Mouse (Mus musculus) megakaryocyte, adult 5-6 weeks (primary cell): ENCODE measurements around the gene Grm3. TPM values are rescaled to one million over a fixed set of nuclear protein-coding genes. Genes with fewer than 3 reads are reported as not detected.

ENCODE experiments used
- ATAC-seq: 2 replicates; pipeline ENCODE4 v1.8.0; 2016; ENCODE audit warnings: mild to moderate bottlenecking, inconsistent platforms; ENCODE audit not compliant: poor library complexity, severe bottlenecking
- total RNA-seq, 2 experiments: library from RNA; stranded (forward) in 1 of 2; stranded (reverse) in 1 of 2; fragments of 153-499, 151-499 nt in 1 of 2; fragments of 221-1000, 200-1000 nt in 1 of 2; gene quantifications; 2 replicates each; pipeline versions ENCODE4 v1.2.3 to v1.2.4; 2015 to 2017

Grm3 gene
- total RNA-seq, 2 experiments from 2014 or later, result not detected

DNA sequence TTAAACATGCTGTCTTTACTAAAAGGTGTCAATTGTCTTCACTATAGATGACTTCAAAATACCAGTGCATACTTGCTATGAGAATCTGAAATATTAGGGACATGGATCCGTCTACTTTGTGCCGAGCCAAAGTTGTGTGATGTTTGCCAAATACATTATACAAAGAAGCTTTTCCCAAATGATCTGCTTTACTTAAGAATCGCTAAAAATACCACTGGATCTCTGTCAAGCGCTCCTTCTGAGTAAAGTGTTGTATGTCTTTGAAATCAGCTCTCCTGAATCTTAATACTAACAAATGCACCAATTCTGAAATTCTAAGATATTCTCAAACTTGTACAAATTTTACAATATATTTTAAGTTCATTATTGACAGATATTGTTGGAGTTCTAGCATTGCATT, 100.6 kb downstream of the Grm3 start:
- ATAC-seq, result no peak

DNA sequence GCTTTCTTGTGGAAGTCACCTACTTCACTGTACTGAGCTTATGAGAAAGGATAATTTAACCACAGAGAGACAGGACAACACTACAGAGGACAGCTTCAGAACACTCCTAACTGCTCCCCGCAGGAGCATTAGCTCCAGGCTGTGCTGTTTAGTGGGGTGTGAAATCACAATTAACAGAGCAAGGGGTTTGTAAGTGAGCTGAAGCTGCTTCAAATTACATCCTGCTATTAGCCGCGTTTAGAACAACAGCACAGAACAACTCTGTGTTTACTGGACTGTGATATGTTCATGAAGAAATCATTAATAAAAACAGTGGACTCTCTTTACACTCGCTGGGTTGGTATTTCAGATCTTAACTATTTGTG, 101.9 kb downstream of the Grm3 start:
- no peak for ATAC-seq

DNA sequence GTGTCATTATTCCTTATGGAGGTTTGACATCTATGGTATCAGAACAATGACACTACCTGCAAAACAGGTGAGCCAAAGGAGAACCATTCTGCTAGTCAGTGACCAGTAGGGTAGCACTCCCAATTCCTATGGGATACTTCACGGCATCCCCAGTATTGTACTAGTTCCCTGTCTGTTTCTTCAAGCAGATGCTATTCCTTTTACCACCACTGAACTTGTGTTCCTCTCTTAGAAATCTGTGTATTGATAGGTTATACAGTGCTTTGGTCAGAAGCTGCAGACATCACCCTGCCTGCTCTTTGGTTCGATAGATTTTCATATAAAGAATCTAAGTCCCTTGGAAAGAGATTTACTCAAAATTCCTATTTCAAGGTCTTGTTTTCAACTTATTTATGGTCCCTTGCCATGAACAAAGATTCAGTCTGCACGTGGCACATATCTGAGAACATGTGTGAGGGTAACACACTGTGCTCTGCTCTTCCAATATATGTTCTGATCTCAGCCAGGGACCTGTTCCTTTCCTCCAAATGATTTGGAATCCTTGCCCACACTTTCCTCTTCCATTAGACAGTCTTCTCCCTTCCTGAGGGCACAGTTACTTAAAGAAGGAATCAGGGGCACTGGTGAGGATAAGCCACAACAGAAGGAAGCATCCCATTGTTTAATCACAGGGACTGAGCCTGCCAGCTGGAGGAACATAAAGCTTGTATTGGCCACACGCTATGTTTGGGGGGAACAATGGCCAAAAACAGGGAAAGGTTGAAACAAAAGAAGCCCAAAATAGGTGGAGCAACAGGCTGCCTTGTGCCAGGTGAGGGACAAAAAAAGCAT, 102.5 kb downstream of the Grm3 start:
- no peak for ATAC-seq

DNA sequence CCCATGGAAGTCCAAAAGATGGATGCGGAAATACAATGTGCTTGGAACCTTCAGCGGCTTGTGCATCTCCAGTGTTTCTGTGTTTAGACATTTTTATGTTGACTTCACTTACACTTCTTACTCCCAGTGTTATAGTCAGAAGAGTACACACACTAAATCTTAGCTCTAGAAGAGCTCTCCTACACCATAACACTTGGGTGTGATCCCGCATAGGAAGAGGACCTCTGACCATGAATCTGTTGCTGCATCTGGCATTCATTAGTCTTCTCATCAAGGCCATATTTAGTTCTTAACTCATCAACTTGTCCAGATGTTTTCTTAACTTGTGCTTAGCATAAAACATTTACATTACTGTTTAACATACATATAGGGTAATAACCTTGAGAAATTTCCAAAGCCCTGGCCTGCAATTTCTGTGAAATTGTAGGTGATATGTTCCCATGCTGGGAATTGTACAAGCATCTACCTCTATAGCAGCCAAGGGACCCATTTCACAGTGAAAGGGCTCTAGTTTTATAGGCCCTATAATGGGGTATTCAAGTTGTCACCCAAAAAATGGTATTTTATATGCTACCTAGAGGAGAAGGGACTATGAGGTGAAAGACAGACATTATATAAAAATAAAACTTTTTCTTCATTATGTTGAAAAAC, 103.4 kb downstream of the Grm3 start:
- ATAC-seq, result no peak

DNA sequence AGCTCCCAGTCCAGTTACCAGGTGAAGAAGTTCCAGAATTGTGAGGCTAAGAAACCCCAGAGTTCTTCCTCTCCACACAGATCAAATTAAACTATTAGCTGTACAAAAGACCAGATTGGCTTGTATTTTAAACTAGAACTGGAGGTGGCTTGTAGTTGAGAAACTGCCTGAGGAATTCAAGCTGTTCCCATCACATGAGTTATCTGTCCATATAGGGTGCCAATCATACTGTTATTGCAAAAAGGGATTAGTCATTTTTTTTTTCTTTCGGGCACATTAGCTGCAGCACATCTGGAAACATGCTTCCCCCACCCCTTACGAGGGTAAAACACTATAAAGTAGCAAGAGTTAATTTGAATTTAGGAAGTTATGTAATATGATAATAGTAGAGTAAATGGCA, 145.9 kb downstream of the Grm3 start:
- ATAC-seq, result no peak

DNA sequence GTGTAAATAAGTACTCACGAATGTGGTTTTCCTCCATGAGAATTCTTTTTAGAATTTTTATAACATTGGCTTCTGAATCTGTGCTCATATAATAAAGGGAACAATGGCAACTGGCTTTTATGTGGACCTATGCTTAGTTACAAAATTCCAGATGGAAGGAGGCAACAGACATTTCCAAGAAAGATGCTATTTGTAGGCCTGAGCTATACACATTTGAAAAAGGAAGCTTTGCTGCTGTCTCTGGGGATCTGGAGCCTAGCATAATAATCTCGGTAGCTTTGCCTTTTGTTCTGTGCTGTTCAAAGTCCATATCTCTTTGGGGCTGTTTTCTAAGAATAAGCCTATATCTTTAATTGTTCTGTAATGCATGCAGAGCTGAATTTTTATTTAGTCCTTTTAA, 146.4 kb downstream of the Grm3 start:
- no peak for ATAC-seq

DNA sequence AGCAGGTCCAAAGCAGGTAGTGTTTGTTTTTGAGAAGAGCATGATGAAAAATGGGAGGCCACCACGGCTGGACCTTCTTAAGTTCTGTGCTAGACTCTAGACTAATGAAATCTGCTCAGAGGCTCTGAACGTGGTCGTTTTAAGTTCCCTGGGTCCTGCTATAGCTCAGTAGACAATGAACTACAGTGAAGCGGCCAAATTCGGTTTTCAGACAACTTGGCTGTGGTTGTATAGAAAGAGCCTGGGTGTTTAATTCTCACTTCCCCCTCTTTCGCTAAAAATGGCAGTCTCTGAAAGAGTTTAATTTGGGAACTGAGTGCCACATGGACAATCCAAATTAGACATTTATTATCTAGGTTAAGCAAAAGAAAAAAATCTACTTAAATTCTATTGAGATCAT, 154.0 kb downstream of the Grm3 start:
- ATAC-seq, result no peak

DNA sequence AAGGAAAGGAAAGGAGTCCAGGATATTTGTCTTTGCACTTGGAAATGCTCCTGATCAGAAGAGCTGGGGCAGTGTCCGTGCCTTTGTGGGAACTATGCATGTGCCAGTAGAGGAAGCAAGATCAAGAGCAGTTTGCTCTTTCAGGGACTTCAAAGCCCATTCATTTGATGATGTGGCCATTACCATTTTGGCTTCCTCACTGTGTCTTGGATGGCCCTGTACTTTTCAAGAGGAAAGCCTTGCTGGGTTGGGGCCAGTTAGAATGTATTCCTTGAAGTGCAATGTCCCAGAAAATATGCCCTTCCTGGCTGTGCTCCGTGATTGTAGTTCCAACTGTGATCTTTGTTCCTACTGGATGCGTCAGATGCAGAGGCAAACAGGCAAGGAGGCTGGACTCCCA, 167.3 kb downstream of the Grm3 start:
- no peak for ATAC-seq

DNA sequence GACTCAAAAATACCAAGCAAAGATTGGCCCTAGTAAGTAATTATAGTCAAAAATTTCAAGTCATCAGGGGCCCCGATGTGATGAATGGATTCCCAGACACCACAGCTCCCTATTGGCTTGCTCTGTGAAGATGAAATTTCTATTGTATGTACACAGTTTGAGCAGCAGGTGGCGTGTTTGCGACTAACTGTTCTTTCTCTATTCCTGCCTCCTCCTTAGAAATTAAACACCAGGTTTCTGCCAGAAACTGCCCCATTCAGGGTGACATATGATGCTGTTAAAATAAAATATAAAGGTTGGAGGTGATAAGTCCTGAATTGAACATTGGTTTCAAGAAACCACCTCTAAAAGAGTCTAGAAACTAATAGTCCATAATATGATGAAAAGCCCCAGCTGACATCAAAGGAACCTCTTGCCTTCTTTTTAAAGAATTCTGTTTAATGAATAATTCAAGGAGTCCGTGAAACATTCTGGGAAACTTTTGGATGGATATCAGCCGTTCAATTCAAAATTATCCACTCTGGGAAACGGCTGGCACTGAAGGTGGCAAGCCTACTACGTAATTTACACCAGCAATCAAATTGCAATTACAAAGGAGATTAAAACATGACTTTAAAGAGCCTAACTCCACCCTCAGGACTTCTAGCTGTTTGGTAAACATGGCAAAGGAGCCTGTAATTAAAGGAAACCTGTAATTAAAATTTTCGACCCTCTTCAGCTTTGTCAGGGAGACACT, 184.0 kb downstream of the Grm3 start:
- no peak for ATAC-seq

DNA sequence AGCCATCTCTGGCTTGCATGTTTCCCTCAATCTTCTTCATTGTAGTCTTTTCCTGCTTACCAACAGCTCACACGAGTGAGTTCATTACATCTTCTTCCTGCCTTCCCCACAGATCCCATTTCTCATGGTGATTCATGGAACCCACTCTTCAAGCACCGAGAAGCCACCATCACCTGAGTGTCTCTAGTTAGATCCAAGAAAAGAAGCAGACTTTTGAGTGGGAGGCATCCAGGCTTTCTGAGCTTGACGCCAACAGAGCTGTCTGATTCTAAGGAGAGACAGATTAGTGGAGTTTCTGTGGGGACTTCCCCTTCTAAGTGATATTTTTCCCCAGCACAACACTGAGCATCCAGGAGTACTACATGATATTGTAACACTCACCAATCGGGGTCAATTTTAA, 199.5 kb downstream of the Grm3 start:
- no peak for ATAC-seq

DNA sequence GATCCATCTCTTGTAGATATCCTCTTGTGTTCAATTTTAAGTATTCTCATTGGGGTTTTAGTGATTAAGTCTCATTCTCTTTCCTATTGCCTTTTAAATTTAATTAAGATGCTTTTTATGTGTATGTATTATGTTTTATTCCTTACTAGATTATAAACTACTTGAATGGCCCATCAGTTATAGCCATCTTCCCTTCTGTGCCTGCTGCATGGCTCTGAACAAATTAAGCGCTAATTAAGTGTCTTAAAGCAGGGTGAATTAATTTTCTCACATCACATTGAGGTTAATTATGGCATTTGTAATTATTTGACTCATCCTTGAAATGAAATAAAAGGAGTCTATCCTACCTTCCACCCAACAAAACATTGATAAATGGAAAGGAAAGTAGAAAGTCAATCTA, 213.9 kb downstream of the Grm3 start:
- ATAC-seq, result no peak

DNA sequence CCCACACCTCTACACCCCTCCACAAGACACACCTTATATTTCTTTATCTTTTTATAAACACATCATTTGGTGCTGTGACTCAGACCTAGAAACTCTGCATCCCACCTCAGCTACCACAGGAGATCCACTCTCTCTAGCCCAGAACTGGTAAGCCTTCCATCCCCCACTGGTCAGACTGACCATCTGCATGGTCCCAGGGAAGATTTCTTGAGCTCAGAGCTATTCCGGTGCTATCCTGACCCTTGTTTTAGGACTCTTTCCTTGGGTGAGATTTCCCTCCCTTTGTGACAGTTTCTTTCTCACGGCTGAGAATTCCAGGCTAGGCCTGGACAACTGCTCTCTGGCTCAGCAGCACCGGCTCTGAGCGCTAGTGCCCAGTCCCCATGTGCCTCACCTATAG, 227.7 kb downstream of the Grm3 start:
- no peak for ATAC-seq

DNA sequence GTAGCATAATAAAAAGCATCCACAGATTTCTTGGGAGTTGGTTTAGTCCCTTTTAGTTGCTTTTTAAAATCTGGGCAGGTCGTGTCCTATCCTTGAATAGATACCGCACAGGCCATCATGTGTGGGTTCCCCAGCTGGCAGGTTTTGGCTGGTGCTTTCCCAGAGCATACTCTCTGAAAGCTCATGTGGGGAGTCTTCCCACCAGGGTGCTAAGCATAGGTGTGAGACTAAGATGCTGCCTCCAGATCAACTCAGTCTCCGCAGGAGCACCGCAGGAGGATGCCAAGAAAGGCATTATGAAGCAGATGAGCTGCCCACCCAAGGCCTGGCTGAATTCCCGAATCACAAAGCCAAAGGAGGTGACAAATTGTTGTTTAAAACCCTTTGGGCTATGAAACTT, 229.5 kb downstream of the Grm3 start:
- ATAC-seq, result no peak

DNA sequence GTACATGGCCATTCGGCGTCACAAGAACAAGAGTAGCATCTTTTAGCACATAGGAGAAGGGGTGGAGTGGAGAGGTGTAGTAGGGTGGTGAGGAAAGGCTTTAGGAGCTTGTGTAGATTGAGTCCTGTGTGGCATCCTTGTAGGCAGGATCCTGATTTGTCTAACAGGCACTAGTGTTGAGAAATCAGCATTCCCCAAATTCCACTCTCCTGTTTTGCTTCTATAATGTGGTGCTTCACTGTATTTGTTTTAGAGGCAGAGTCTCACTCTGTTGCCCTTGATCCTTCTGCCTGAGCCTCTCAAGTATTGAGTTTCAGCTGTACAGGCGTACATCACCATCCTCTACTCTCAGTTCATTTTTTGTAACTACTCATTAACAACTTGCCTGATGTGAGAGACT, 247.4 kb downstream of the Grm3 start:
- ATAC-seq, result no peak

DNA sequence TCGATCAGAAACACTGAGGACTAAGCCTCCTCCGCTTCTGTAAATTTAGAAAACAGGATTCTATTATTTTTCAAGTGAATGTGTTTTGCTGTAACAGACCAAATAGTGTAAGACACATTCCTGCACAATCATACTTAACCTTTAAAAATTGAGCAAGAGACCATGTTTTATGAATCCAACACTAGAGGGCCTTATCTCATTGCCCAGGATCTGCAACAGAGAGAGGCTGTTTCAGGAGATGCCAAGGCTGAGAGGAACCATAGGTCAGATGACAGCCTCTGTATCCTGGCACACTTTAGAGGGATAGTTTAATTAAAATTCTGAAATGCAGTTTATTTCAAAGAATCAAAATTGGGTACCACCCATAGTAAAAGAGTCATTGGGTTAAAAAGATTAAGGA, 271.7 kb downstream of the Grm3 start:
- ATAC-seq, result no peak

DNA sequence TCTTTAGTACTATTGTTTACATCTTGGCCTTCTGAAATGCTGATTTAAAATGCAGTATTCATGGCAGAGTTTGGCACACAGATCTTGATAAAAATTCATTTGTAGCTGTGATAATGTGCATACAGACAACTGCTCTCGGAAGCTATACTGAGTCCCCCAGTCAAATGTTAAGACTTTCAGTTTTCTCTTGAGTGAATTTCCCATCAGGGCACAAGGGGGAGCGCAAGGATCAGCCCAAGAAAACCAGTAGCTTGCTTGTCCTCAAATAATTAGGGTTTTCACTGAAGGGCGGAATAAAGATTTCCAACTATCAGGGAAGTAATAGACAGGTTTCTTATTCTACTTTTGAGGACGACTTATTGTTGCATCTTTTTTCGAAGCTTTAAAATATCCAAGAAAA, 275.4 kb downstream of the Grm3 start:
- ATAC-seq, result no peak

DNA sequence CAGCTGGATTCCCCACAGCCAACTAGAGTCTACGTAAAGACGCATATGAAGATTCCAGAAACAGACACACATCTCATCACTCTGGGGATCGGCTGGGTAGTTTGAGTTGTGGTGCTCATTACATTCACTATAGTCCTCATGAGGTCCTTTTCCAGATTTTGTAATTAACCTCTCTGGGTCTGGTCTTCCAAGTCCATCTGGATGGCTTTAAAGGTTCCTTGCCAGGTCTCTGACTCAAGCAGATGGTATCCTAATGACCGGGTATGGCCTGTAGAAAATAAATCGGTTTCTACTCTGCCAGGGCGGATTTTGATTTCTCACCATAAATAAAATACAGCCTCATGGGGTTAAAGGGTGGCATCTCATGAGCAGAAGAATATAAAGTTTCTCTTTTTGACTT, 276.0 kb downstream of the Grm3 start:
- ATAC-seq, result no peak

DNA sequence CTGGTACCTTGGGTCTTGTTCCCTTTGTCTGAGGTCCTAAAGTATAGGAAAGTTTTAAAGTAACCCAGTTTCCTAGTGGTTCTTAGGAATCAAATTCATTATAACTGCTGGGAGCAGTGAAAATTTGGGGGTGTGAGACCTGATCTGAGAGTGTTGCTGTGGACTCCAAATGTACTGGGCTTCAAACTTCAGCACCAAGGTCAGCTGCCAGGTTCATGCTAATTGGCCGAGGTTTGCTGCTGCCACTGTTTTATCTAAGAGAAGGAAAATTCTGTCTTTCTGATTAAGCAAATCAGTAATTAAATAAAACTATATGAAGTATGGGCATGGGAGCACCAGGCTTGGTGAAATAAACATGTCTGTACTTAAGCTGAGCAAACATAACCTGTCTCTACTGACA, 278.8 kb downstream of the Grm3 start:
- no peak for ATAC-seq
